Mouse (Mus musculus) small intestine, adult 2 months (tissue): ENCODE measurements around the gene Glb1. TPM values are rescaled to one million over a fixed set of nuclear protein-coding genes. Genes with fewer than 3 reads are reported as not detected.

Experiments
- H3K27ac ChIP-seq: fragments of 200-500 bp; 2 replicates; pipeline ENCODE4 v1.5.1; 2012; ENCODE audit warnings: low read depth, low read length, control low read depth, inconsistent platforms; ENCODE audit not compliant: insufficient read depth
- H3K27me3 ChIP-seq: fragments of 200-500 bp; 2 replicates; pipeline ENCODE4 v1.6.1; 2012; ENCODE audit warnings: mild to moderate bottlenecking, moderate library complexity, low read length, inconsistent platforms; ENCODE audit not compliant: control insufficient read depth, insufficient read depth
- H3K36me3 ChIP-seq: fragments of 200-500 bp; 2 replicates; pipeline ENCODE4 v1.6.1; 2012; ENCODE audit warnings: mild to moderate bottlenecking, low read length, control low read depth, inconsistent platforms; ENCODE audit not compliant: control insufficient read depth, insufficient read depth
- H3K4me1 ChIP-seq: fragments of 200-500 bp; 2 replicates; pipeline ENCODE4 v1.6.1; 2012; ENCODE audit warnings: low read length, inconsistent platforms, mixed read lengths; ENCODE audit not compliant: control insufficient read depth, insufficient read depth, insufficient read length
- H3K4me3 ChIP-seq: fragments of 200-500 bp; 2 replicates; pipeline ENCODE4 v1.5.1; 2012; ENCODE audit warnings: low read depth, mild to moderate bottlenecking, control low read depth, inconsistent platforms, low read length, moderate library complexity
- CTCF ChIP-seq: fragments of 200-500 bp; IDR thresholded peaks from 2 replicates; pipeline ENCODE4 v1.5.1; 2012; ENCODE audit warnings: low read depth, mild to moderate bottlenecking, control low read depth, inconsistent platforms, low read length, moderate library complexity, mixed read lengths; ENCODE audit not compliant: insufficient replicate concordance, insufficient read length; ENCODE audit errors: extremely low read depth
- POLR2A ChIP-seq: fragments of 200-500 bp; IDR thresholded peaks from 2 replicates; pipeline ENCODE4 v1.6.1; 2012; ENCODE audit warnings: low read depth, mild to moderate bottlenecking, control low read depth, inconsistent platforms, low read length, moderate library complexity
- WGBS: fragments of 180-500 bp; shearing (Covaris S2); methylation state at CpG from one replicate; pipeline ENCODE4 v1.1.7; 2018; 5-methylcytosine and 5-hydroxymethylcytosine counted together
- polyA plus RNA-seq: library from polyadenylated mRNA; depleted of rRNA; stranded (reverse); fragments of >200 nt; gene quantifications from 2 replicates; pipeline ENCODE4 v1.2.3, GENCODE M21; 2012

Gene Glb1
- polyA plus RNA-seq, 1 experiment, result 25.4 TPM

DNA sequence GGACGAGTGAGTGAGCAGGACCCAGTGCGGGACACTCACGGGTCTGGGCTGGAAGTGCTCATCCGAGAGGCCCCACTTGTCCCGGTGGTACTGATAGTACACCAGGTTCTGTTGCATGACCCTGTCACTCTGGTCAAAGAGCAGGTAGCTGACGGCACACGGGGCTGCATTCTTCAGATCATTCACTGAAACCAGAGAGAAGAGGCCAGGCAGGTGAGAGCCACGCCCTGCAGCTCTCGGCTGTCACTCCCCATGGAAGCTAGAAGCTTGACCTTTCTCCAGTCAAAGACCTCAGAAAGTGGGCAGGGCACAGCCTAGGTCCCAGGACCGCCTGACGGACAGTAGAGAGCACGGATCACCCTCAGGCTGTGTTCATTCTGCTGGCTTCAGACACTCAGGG, 21.0 kb upstream of the Glb1 start:
- Histone ChIP-seq H3K36me3 (peaks cover 5% of the 10 kb centered on the region; the same call in 1 of the 2 replicates), H3K4me1 (peaks cover 11% of the 10 kb centered on the region), H3K27me3 (no peaks in the 10 kb centered on the region), H3K4me3 (no peak overlapping the region), H3K27ac (no peak overlapping the region)
- TF ChIP-seq CTCF (no peak), POLR2A (no peak)
- 43% methylated on average over 12 of the region's 12 CpGs for WGBS

DNA sequence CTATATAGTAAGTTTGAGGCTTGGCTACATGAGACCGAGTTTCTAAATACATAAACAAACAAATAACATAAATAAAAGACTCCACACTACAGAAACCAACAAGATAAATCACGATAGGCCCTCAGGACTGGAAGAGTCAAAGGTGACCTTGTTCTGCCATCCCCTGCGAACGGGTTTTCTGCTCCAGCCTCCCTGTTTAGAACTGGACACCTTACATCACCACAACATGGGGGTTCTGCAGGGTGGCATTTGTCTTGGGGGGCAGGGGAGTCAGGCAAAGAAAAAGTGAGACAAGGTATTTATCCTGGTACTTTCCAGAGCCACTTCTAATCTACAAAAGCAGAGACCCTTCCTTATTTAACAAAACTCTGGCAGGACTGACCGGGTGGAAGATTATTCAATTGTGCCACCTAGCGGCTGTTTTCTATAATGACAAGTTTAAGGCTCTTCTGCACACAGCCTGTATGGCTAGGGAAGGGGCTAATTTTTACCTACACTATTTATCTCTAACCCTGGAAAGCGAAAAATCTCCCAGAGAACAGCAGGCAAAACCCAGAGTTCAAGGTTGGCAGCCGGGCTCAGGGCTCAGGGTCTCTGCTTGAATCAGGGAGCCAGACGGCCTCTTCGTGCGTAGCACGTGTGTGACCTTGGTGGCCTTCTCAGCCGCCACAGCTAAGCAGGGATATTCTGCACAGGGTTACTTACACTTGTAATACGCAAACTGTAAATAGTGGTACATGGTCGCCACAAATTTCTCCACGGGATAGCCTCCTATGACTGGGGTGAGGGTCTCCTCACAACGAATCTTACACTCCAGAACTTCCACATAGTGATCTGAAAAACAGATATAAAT, 19.8 kb upstream of the Glb1 start:
- H3K36me3 ChIP-seq, result peaks cover 7% of the 10 kb centered on the region; the same call in 1 of the 2 replicates
- H3K27ac ChIP-seq, result no peak overlapping the region
- no peak overlapping the region for H3K4me3 ChIP-seq
- no peak for TF ChIP-seq POLR2A
- peak; percentile 39; the same call in 1 of the 2 replicates for TF ChIP-seq CTCF
- H3K27me3 ChIP-seq, result no peaks in the 10 kb centered on the region
- 72% methylated on average over 17 of the region's 17 CpGs for WGBS
- peaks cover 11% of the 10 kb centered on the region for H3K4me1 ChIP-seq

DNA sequence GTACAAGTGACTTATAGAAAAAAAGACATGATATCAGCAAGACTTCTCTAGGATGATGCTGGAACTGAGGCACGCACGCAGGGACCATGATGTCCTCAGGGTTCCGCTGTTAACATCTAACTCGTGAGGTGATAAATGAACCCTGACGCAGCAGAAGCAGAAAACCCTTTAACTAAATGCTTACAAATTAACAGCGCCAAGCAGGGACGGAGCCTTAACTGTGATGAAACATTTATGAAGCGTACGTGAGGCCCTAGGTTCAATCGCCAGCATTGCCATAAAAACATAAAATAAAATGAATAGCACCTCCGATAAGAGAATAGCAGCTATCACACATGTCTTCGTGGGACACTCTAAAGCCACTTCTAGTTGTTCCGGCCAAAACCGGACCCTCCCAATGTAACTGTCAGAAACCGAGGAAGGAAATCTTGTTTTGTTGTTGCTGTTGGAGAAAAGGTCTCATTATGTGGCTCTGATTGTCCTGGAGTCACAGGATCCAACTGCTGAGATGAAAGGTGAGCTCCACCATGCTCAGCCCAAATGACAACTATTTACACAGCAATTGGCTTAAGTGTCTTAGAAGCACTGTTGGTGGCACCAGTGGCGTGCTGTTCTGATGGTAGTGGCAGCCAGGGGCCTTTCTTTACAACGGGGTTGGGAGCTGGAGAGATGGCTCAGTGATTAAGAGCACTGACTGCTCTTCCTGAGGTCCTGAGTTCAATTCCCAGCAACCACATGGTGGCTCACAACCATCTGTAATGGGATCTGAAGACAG, 17.8 kb upstream of the Glb1 start:
- H3K27me3 ChIP-seq, result no peaks in the 10 kb centered on the region
- H3K36me3 ChIP-seq, result peaks cover 4% of the 10 kb centered on the region; the same call in 1 of the 2 replicates
- H3K4me3 ChIP-seq, result no peak overlapping the region
- 37% methylated on average over 17 of the region's 17 CpGs for WGBS
- TF ChIP-seq POLR2A (no peak), CTCF (no peak)
- H3K27ac ChIP-seq, result no peak overlapping the region
- peaks cover 7% of the 10 kb centered on the region for H3K4me1 ChIP-seq

GRCm38 (mm10) chr9:114384691-114385090, 16.2 kb upstream of the Glb1 start:
- Histone ChIP-seq H3K27me3 (no peaks in the 10 kb centered on the region), H3K4me1 (peaks cover 5% of the 10 kb centered on the region), H3K36me3 (peaks cover 4% of the 10 kb centered on the region; the same call in 1 of the 2 replicates), H3K4me3 (no peak overlapping the region), H3K27ac (no peak overlapping the region)
- 96% methylated on average over 24 of the region's 24 CpGs for WGBS
- no peak for TF ChIP-seq POLR2A
- no peak for TF ChIP-seq CTCF

- WGBS, result 92% methylated on average over 10 of the region's 10 CpGs
- H3K4me1 ChIP-seq, result peaks cover under 1% of the 10 kb centered on the region
- peaks cover 4% of the 10 kb centered on the region; the same call in 1 of the 2 replicates for H3K36me3 ChIP-seq
- no peak overlapping the region for H3K27ac ChIP-seq
- no peak for TF ChIP-seq CTCF
- no peak for TF ChIP-seq POLR2A
- no peaks in the 10 kb centered on the region for H3K27me3 ChIP-seq
- no peak overlapping the region for H3K4me3 ChIP-seq
Observed at GRCm38 (mm10) chr9:114385160-114385559, 15.7 kb upstream of the Glb1 start.

DNA sequence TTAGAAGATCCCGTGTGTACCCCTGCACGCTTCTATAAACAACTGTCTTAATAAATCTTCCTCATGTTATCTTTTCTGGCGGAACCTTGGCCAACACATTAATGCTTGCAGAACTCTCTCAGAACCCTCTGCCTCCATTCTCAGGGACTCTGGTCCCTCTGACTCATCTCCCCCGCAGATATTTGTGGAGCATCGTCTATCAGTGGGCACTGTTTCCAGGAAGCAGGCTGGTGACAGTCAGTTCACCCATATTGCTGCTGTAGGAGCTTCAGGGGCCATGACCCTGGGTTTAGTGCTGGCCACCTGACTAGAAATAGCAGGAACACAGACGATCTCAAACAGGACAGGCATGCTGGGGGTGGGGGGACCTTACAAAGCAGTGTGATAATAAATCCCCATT, 13.8 kb upstream of the Glb1 start:
- Histone ChIP-seq H3K4me1 (no peaks in the 10 kb centered on the region; the same call in 1 of the 2 replicates), H3K36me3 (0 out of 2 replicates have a peak, but pooled peaks cover 4% of the 10 kb centered on the region), H3K4me3 (no peak overlapping the region), H3K27me3 (no peaks in the 10 kb centered on the region), H3K27ac (no peak overlapping the region)
- TF ChIP-seq CTCF, result no peak
- no peak for TF ChIP-seq POLR2A
- 73% methylated on average over 6 of the region's 6 CpGs for WGBS

DNA sequence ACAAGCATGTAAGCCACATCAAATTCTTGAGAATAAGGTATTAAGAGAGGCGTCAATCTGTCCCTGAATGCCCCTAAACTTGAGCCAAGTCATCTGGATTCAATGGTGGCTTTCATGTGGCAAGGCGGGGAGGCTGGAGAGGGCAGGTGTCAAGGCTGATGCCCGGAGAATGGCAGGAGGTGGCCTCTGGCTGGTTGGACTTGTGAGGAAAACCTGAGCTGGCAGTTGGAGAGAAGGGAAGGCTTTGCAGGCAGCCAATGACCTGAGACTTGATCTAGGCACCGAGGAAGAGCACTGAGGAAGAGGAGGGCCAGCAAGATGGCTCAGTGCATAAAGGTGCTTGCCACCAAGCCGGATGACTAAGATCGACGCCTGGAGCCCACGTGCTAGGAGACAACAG, 12.6 kb upstream of the Glb1 start:
- TF ChIP-seq CTCF, result no peak
- TF ChIP-seq POLR2A, result no peak
- Histone ChIP-seq H3K27ac (no peak overlapping the region), H3K36me3 (0 out of 2 replicates have a peak, but pooled peaks cover 4% of the 10 kb centered on the region), H3K27me3 (no peaks in the 10 kb centered on the region), H3K4me1 (no peaks in the 10 kb centered on the region), H3K4me3 (no peak overlapping the region)
- WGBS, result 83% methylated on average over 8 of the region's 8 CpGs
